Mouse (Mus musculus) cerebellum, adult 11-12 months (tissue): Measurements from ENCODE around the gene Ppp2r5d.
A peak's percentile ranks its signal among the peaks of the same experiment; 100 is the strongest.

Experiments used
- DNase-seq: peaks from one replicate; pipeline ENCODE4 v3.0.0; 2022

The Ppp2r5d gene

DNA sequence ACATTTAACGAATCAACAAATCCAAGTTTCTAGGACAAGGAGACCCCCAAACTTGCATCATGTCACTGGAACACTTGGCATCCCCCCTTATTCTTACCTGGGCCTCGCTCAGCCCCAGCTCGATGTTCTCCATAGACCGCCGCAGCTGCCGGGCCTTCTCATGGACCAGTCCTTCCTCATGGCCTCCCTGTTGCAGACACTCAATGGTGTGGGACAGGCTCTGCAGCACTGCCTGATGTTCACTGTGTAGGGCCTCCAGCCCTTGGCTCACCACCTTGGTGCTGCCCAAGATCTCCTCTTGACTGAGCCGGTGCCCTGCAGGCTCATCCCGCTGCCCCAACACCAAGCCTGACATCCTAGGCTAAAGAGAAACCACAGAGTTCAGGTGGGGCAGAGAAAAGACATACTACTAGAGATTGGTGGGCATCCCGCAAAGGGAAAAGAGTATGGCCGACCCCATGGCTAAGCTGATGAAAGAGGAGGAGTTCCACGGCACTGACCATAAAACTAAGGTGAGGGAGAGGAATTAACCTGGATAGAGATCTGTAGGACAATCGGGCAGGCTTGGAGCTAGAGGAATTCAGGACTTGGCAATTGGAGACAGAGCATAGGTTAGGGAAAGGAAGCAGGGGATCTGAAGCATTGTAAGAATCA is 60.6 kb downstream of the Ppp2r5d start:
- peak; percentile 54 for DNase-seq

- DNase-seq: peak; percentile 52
Measured at GRCm38 (mm10) chr17:46642060-46642459, 62.9 kb downstream of the Ppp2r5d start.

GRCm38 (mm10) chr17:46639929-46640328 is 65.0 kb downstream of the Ppp2r5d start:
- no peak for DNase-seq

GRCm38 (mm10) chr17:46636831-46637523 is 67.9 kb downstream of the Ppp2r5d start:
- DNase-seq: peak; percentile 76
